ENCODE assay signal across 21 mouse cellular contexts in the genomic region with DNA sequence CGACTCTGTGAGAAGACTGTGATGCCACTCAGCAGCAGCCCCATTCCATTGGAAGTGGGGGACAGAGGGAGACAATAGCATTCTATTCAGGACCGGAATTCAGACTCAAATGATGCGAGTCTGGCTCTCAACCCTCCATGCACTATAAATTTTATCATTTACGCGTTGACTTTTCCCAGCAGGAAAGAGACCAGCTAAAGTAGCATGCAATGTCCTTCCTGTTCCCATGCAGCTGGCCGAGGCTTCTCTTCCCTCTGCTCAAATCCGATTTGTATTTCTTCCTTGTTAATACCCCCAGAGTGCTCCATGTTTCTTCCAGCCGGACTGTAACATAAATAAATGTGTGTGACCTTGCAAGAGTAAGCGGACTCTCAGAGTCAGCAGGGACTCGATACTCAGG.
DNase-seq lines count a peak whose midpoint lies in the region; ATAC-seq and TF ChIP-seq lines count a peak whose summit lies in the region.
"Had no signal": no experiment of that assay in that cellular context is flagged by ENCODE, and none has a peak within 500 bp of the region (broad histone marks: within the 10 kb centered on the region; RNA-seq: fewer than 3 reads in every experiment).

No protein-coding gene starts in this region.

- H3K27ac ChIP-seq in kidney, embryonic 15.5 days, result peak overlapping the region; percentile 67
- H3K27ac ChIP-seq in kidney, adult 2 months (ENCODE audit: insufficient read depth, low read depth, low read length), result no peak overlapping the region
- H3K27ac ChIP-seq in limb, embryonic 10.5 days, result 0 out of 2 replicates have a peak overlapping the region, but pooled peaks have one; percentile 10
- H3K27ac ChIP-seq: embryonic facial prominence, embryonic 13.5 days; forebrain, embryonic 12.5 days; heart, embryonic 13.5 days had no signal

- 0 out of 2 replicates have a peak, but pooled peaks have one; percentile 22 for ATAC-seq in kidney, embryonic 15.5 days (replicated peaks; ENCODE audit: low FRiP score)
- ATAC-seq: CD4-positive, CD25-positive, alpha-beta regulatory T cell, adult 4 months; forebrain, embryonic 16.5 days had no signal

- H3K9me3 ChIP-seq in kidney, embryonic 15.5 days (replicated peaks), result no peaks in the 10 kb centered on the region
- no peaks in the 10 kb centered on the region for H3K9me3 ChIP-seq in limb, embryonic 10.5 days (replicated peaks)
- H3K9me3 ChIP-seq: embryonic facial prominence, embryonic 13.5 days; forebrain, embryonic 12.5 days; G1E; heart, embryonic 13.5 days had no signal

- peaks cover 28% of the 10 kb centered on the region for H3K4me1 ChIP-seq in kidney, embryonic 15.5 days
- peaks cover 3% of the 10 kb centered on the region for H3K4me1 ChIP-seq in kidney, adult 2 months (ENCODE audit: control insufficient read depth, insufficient read depth, low read length)
- H3K4me1 ChIP-seq in limb, embryonic 10.5 days, result peaks cover 13% of the 10 kb centered on the region
- H3K4me1 ChIP-seq: forebrain, embryonic 12.5 days had no signal

- no peak for TF ChIP-seq CTCF in kidney, adult 2 months (conservative IDR thresholded peaks at IDR 0.05; ENCODE audit: insufficient read depth, insufficient read length, low read depth, low read length)

- no peak overlapping the region for H3K9ac ChIP-seq in kidney, embryonic 15.5 days
- H3K9ac ChIP-seq: embryonic facial prominence, embryonic 13.5 days; forebrain, embryonic 12.5 days; heart, embryonic 13.5 days had no signal

- no peak overlapping the region for H3K4me2 ChIP-seq in kidney, embryonic 15.5 days
- H3K4me2 ChIP-seq: embryonic facial prominence, embryonic 13.5 days; forebrain, embryonic 12.5 days; heart, embryonic 13.5 days had no signal

- H3K4me3 ChIP-seq in kidney, embryonic 15.5 days (replicated peaks), result no peak overlapping the region
- H3K4me3 ChIP-seq in kidney, adult 2 months (ENCODE audit: insufficient read depth, low read depth, low read length), result no peak overlapping the region
- H3K4me3 ChIP-seq in limb, embryonic 10.5 days, result no peak overlapping the region
- H3K4me3 ChIP-seq: embryonic facial prominence, embryonic 13.5 days; forebrain, embryonic 12.5 days; heart, embryonic 13.5 days had no signal

- TF ChIP-seq POLR2A in kidney, adult 2 months (IDR thresholded peaks at IDR 0.05; ENCODE audit: low read depth, low read length), result no peak

- no peaks in the 10 kb centered on the region for H3K27me3 ChIP-seq in kidney, embryonic 15.5 days
- H3K27me3 ChIP-seq in kidney, adult 2 months (replicated peaks; ENCODE audit: control insufficient read depth, insufficient read depth, low read length), result no peaks in the 10 kb centered on the region
- H3K27me3 ChIP-seq in limb, embryonic 10.5 days (ENCODE audit: low read depth, poor library complexity, severe bottlenecking), result no peaks in the 10 kb centered on the region
- H3K27me3 ChIP-seq: embryonic facial prominence, embryonic 13.5 days; forebrain, embryonic 12.5 days; heart, embryonic 13.5 days had no signal

- no peaks in the 10 kb centered on the region for H3K36me3 ChIP-seq in kidney, embryonic 15.5 days
- H3K36me3 ChIP-seq in kidney, adult 2 months (ENCODE audit: control insufficient read depth, insufficient read depth, low read length), result no peaks in the 10 kb centered on the region
- no peaks in the 10 kb centered on the region for H3K36me3 ChIP-seq in limb, embryonic 10.5 days
- H3K36me3 ChIP-seq: embryonic facial prominence, embryonic 13.5 days; forebrain, embryonic 12.5 days; G1E; heart, embryonic 13.5 days had no signal

- 22% methylated on average over 10 of the region's 10 CpGs for WGBS in kidney, embryonic 15.5 days
- WGBS in kidney, adult 2 months, result 48% methylated on average over 10 of the region's 10 CpGs
- 80% methylated on average over 10 of the region's 10 CpGs for WGBS in limb, embryonic 10.5 days

- peak; percentile 17 for DNase-seq in embryo, embryonic 11 days
- no peak for DNase-seq in embryo, embryonic 10.5 days (ENCODE audit: low spot score)
- no peak for DNase-seq in kidney, adult 2 months
- DNase-seq in kidney, postnatal 4 days, result peak; percentile 10 to 43
- no peak for DNase-seq in kidney, adult 18-20 months
- no peak for DNase-seq in limb, embryonic 10.5 days (ENCODE audit: low spot score)
- DNase-seq in frontal cortex, adult 2 months (ENCODE audit: extremely low spot score in 1 of 2, low spot score in 1 of 2), result no peak
- DNase-seq: adrenal gland, postnatal 10 days; B cell, adult 2 months; cerebellum, adult 11 months; cerebellum, adult 8-10 months; cerebellum, postnatal 14 days; gastrocnemius, postnatal 14 days; heart, postnatal 36 days had no signal

Comparison
In these comparisons a context has a peak if more than half of its experiments do, and no peak if none do; other contexts are left out.
1. DNase-seq: peak in embryo, embryonic 11 days (single experiment) and kidney, postnatal 4 days (2 of 2); none in embryo, embryonic 10.5 days (single experiment), kidney, adult 2 months (single experiment), kidney, adult 18-20 months (single experiment), limb, embryonic 10.5 days (single experiment) and frontal cortex, adult 2 months (0 of 2).